Comparison of ENCODE assay signal across 21 mouse cellular contexts in the genomic region with DNA sequence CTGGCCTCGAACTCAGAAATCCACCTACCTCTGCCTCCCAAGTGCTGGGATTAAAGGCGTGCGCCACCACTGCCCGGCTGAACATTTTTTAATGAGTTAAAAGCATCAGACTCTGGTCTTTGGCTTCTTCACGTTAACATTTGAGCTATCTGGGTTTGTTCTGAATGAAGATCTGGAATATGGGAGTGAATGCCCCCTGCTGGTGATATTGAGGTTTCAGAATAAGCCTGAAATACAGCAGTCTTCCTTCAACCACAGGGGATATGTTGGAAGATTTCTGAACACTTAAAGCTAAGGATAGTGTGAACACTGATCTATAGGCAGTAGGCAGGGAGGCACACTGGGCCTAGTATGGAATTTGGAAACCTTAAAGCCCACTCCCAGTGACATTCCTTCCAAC. TPM values are rescaled to one million over a fixed set of nuclear protein-coding genes. Genes with fewer than 3 reads are reported as not detected.
DNase-seq lines count a peak whose midpoint lies in the region; ATAC-seq and TF ChIP-seq lines count a peak whose summit lies in the region.
"Had no signal": no experiment of that assay in that cellular context is flagged by ENCODE, and none has a peak within 500 bp of the region (broad histone marks: within the 10 kb centered on the region; RNA-seq: fewer than 3 reads in every experiment).

No protein-coding gene starts in this region.

- no peaks in the 10 kb centered on the region for H3K27me3 ChIP-seq in liver, postnatal 0 days (ENCODE audit: insufficient read depth, low read length)
- no peaks in the 10 kb centered on the region for H3K27me3 ChIP-seq in liver, embryonic 12.5 days (replicated peaks)
- H3K27me3 ChIP-seq in MEL (ENCODE audit: control insufficient read depth in 1 of 2, insufficient read depth in 2 of 2, low read length in 2 of 2), result no peaks in the 10 kb centered on the region
- H3K27me3 ChIP-seq: hindbrain, embryonic 13.5 days; liver, embryonic 15.5 days; megakaryocyte, embryonic 14.5 days; stomach, embryonic 15.5 days had no signal

- no peak for TF ChIP-seq RAD21 in MEL (IDR thresholded peaks at IDR 0.05; ENCODE audit: low read depth, low read length)

- no peak overlapping the region for H3K4me2 ChIP-seq in liver, postnatal 0 days (ENCODE audit: low read depth, low read length)
- no peak overlapping the region for H3K4me2 ChIP-seq in liver, embryonic 12.5 days
- H3K4me2 ChIP-seq: hindbrain, embryonic 13.5 days; liver, embryonic 15.5 days; stomach, embryonic 15.5 days had no signal

- no peak overlapping the region for H3K4me3 ChIP-seq in gastrocnemius, adult 2 months
- no peak overlapping the region for H3K4me3 ChIP-seq in liver, postnatal 0 days (ENCODE audit: low read depth, low read length)
- no peak overlapping the region for H3K4me3 ChIP-seq in liver, embryonic 12.5 days
- no peak overlapping the region for H3K4me3 ChIP-seq in MEL (ENCODE audit: control insufficient read depth in 1 of 2, insufficient read depth in 1 of 2, low read depth in 2 of 2, low read length in 2 of 2)
- H3K4me3 ChIP-seq: hindbrain, embryonic 13.5 days; liver, embryonic 15.5 days; megakaryocyte, embryonic 14.5 days; stomach, embryonic 15.5 days had no signal

- intact Hi-C loops in gastrocnemius, adult 2 months (cut with DNase I), result no loop called here

- WGBS in liver, postnatal 0 days (ENCODE audit: insufficient replicate concordance), result 67% methylated on average over 5 of the region's 5 CpGs
- 84% methylated on average over 5 of the region's 5 CpGs for WGBS in liver, embryonic 12.5 days (ENCODE audit: insufficient replicate concordance)

- no peak overlapping the region for H3K27ac ChIP-seq in gastrocnemius, adult 2 months
- H3K27ac ChIP-seq in liver, postnatal 0 days (ENCODE audit: low read depth), result no peak overlapping the region
- no peak overlapping the region for H3K27ac ChIP-seq in liver, embryonic 12.5 days
- H3K27ac ChIP-seq in MEL (ENCODE audit: control insufficient read depth, low read depth, low read length), result no peak overlapping the region
- H3K27ac ChIP-seq: hindbrain, embryonic 13.5 days; liver, embryonic 15.5 days; stomach, embryonic 15.5 days had no signal

- no peaks in the 10 kb centered on the region for H3K9me3 ChIP-seq in liver, postnatal 0 days (ENCODE audit: low read length)
- H3K9me3 ChIP-seq in liver, embryonic 12.5 days (replicated peaks), result no peaks in the 10 kb centered on the region
- no peaks in the 10 kb centered on the region for H3K9me3 ChIP-seq in MEL (replicated peaks; ENCODE audit: insufficient read depth, low read length)
- H3K9me3 ChIP-seq: hindbrain, embryonic 13.5 days; liver, embryonic 15.5 days; megakaryocyte, embryonic 14.5 days; stomach, embryonic 15.5 days had no signal

- no peak for TF ChIP-seq POLR2A in MEL (IDR thresholded peaks at IDR 0.05; ENCODE audit: control insufficient read depth in 1 of 2, insufficient read depth in 1 of 2, low read depth in 1 of 2, low read length in 2 of 2, poor library complexity in 1 of 2)

- peak; percentile 40 for TF ChIP-seq CTCF in gastrocnemius, adult 2 months (IDR thresholded peaks at IDR 0.05)
- TF ChIP-seq CTCF in liver, postnatal 0 days (IDR thresholded peaks at IDR 0.05; ENCODE audit: low read depth), result peak; percentile 47
- peak in 2 of 3 experiments; percentile 19 to 28; a peak in 3 of 6 replicates for TF ChIP-seq CTCF in MEL (IDR thresholded peaks at IDR 0.05 in 2 of 3, conservative IDR thresholded peaks at IDR 0.05 in 1 of 3; ENCODE audit: control insufficient read depth in 1 of 3, insufficient read depth in 1 of 3, low read depth in 2 of 3, low read length in 3 of 3, poor library complexity in 1 of 3, severe bottlenecking in 1 of 3)

- H3K79me2 ChIP-seq in MEL (ENCODE audit: control insufficient read depth, insufficient read depth, low read length, poor library complexity), result no peaks in the 10 kb centered on the region; the same call in 1 of the 2 replicates

- H3K9ac ChIP-seq in liver, postnatal 0 days (replicated peaks), result no peak overlapping the region
- no peak overlapping the region for H3K9ac ChIP-seq in liver, embryonic 12.5 days
- H3K9ac ChIP-seq in MEL (ENCODE audit: control insufficient read depth, low read depth, low read length, poor library complexity, severe bottlenecking), result no peak overlapping the region
- H3K9ac ChIP-seq: hindbrain, embryonic 13.5 days; liver, embryonic 15.5 days; stomach, embryonic 15.5 days had no signal

- peaks cover 12% of the 10 kb centered on the region for H3K36me3 ChIP-seq in liver, postnatal 0 days (replicated peaks; ENCODE audit: insufficient read depth, low read length)
- H3K36me3 ChIP-seq in liver, embryonic 12.5 days, result peaks cover 89% of the 10 kb centered on the region
- peaks cover 0 to 32% of the 10 kb centered on the region in 2 experiments; a peak in 3 of 4 replicates for H3K36me3 ChIP-seq in MEL (ENCODE audit: control insufficient read depth in 1 of 2, insufficient read depth in 2 of 2, low read length in 2 of 2)

- H3K4me1 ChIP-seq in liver, postnatal 0 days (ENCODE audit: insufficient read depth), result no peaks in the 10 kb centered on the region
- no peaks in the 10 kb centered on the region for H3K4me1 ChIP-seq in liver, embryonic 12.5 days
- no peaks in the 10 kb centered on the region for H3K4me1 ChIP-seq in MEL (ENCODE audit: control insufficient read depth in 1 of 2, insufficient read depth in 2 of 2, low read length in 2 of 2)
- H3K4me1 ChIP-seq: hindbrain, embryonic 13.5 days; liver, embryonic 15.5 days; stomach, embryonic 15.5 days had no signal

- no peak for TF ChIP-seq EP300 in liver, postnatal 0 days (IDR thresholded peaks at IDR 0.05; ENCODE audit: low read depth)
- TF ChIP-seq EP300 in MEL (IDR thresholded peaks at IDR 0.05; ENCODE audit: low read depth in 1 of 2, low read length in 2 of 2), result no peak

- no peak for DNase-seq in gastrocnemius, adult 2 months
- no peak for DNase-seq in gastrocnemius, adult 8-10 months (ENCODE audit: low spot score in 2 of 2)
- DNase-seq in liver, postnatal 0 days, result no peak
- DNase-seq in MEL (ENCODE audit: low read depth, low spot score), result no peak
- DNase-seq in frontal cortex, postnatal 25 days (ENCODE audit: low spot score in 2 of 2), result no peak
- no peak for DNase-seq in gastrocnemius, postnatal 25 days
- DNase-seq: cerebellum, adult 18-20 months; embryo, embryonic 11 days; kidney, adult 9 months had no signal

- ATAC-seq in liver, postnatal 0 days, result no peak
- ATAC-seq in liver, embryonic 12.5 days, result no peak
- ATAC-seq in megakaryocyte progenitor cell, adult 5-6 weeks (replicated peaks; ENCODE audit: poor library complexity), result peak; percentile 55; the same call in 1 of the 2 replicates
- ATAC-seq: forebrain, embryonic 14.5 days had no signal

TF ChIP-seq in MEL, 35 proteins besides CTCF, POLR2A, EP300 and RAD21 (continues in another document):
- TF ChIP-seq GABPA (IDR thresholded peaks at IDR 0.05; ENCODE audit: low read depth, low read length) (no peak), UBTF (IDR thresholded peaks at IDR 0.05; ENCODE audit: borderline replicate concordance, insufficient read depth, low read depth, low read length) (no peak), MAX (IDR thresholded peaks at IDR 0.05; ENCODE audit: low read length) (no peak)

RNA-seq across cellular contexts. Expression of gene Pgk1, which starts 12.0 kb away (rescaled TPM):
- 1,000 to 10,000 TPM in 1 of 2 experiments, 100 to 1,000 TPM in 1; 915 to 1,167 TPM for total RNA-seq in gastrocnemius, adult 2 months (2021)
- total RNA-seq in gastrocnemius, adult 8-10 months (2022), result 1,000 to 10,000 TPM in 2 of 4 experiments, 100 to 1,000 TPM in 2; 909 to 1,066 (median 1,006) TPM
- 192 and 201 TPM in 2 replicates for polyA plus RNA-seq in liver, postnatal 0 days (2015; fragmentation: Nextera tagmentation; extraction: Ambion mirVana)
- 271 and 290 TPM in 2 replicates for polyA plus RNA-seq in liver, embryonic 12.5 days (2016; fragmentation: Nextera tagmentation; extraction: Ambion mirVana)
- total RNA-seq in MEL (2012; rRNA removed), result 528 and 991 TPM in 2 replicates
- polyA plus RNA-seq in MEL (2012; ENCODE audit: insufficient read depth in 1 of 2, insufficient read length in 2 of 2, low read depth in 1 of 2, low replicate concordance in 2 of 2, missing spikeins in 1 of 2), result 100 to 1,000 TPM; 285 to 890 TPM
- total RNA-seq in megakaryocyte progenitor cell, adult 5-6 weeks (2015), result 406 and 427 TPM in 2 replicates
- 339 and 366 TPM in 2 replicates for total RNA-seq in megakaryocyte progenitor cell, adult 5-6 weeks (2017)
- 1,000 to 10,000 TPM; 1,203 to 1,320 TPM for total RNA-seq in gastrocnemius, postnatal 25 days (2021)

RNA-seq across cellular contexts. Expression of gene Taf9b, which starts 22.1 kb away (rescaled TPM):
- total RNA-seq in gastrocnemius, adult 2 months (2021), result 1 to 10 TPM; 8.2 to 8.4 TPM
- 10 to 100 TPM; 10.1 to 12.1 (median 10.8) TPM for total RNA-seq in gastrocnemius, adult 8-10 months (2022)
- 2.4 and 2.5 TPM in 2 replicates for polyA plus RNA-seq in liver, postnatal 0 days (2015; fragmentation: Nextera tagmentation; extraction: Ambion mirVana)
- polyA plus RNA-seq in liver, embryonic 12.5 days (2016; fragmentation: Nextera tagmentation; extraction: Ambion mirVana), result 7.8 and 8.8 TPM in 2 replicates
- 1.7 and 2.5 TPM in 2 replicates for total RNA-seq in MEL (2012; rRNA removed)
- 1 to 10 TPM in 1 of 2 experiments, not detected in 1; 1.9 TPM for polyA plus RNA-seq in MEL (2012; ENCODE audit: insufficient read depth in 1 of 2, insufficient read length in 2 of 2, low read depth in 1 of 2, low replicate concordance in 2 of 2, missing spikeins in 1 of 2)
- total RNA-seq in megakaryocyte progenitor cell, adult 5-6 weeks (2015), result 6.4 and 11.1 TPM in 2 replicates
- 1.0 and 4.1 TPM in 2 replicates for total RNA-seq in megakaryocyte progenitor cell, adult 5-6 weeks (2017)
- total RNA-seq in gastrocnemius, postnatal 25 days (2021), result 1 to 10 TPM; 4.4 to 5.4 TPM

RNA-seq across cellular contexts. Expression of gene Tlr13, which starts 55.9 kb away (rescaled TPM):
- total RNA-seq in gastrocnemius, adult 2 months (2021), result under 1 TPM; 0.11 to 0.15 TPM
- under 1 TPM in 3 of 4 experiments, not detected in 1; 0.07 to 0.32 (median 0.16) TPM for total RNA-seq in gastrocnemius, adult 8-10 months (2022)
- 1.2 and 1.5 TPM in 2 replicates for polyA plus RNA-seq in liver, postnatal 0 days (2015; fragmentation: Nextera tagmentation; extraction: Ambion mirVana)
- 0.38 and 0.56 TPM in 2 replicates for polyA plus RNA-seq in liver, embryonic 12.5 days (2016; fragmentation: Nextera tagmentation; extraction: Ambion mirVana)
- total RNA-seq in MEL (2012; rRNA removed), result not detected in 2 replicates
- not detected for polyA plus RNA-seq in MEL (2012; ENCODE audit: insufficient read depth in 1 of 2, insufficient read length in 2 of 2, low read depth in 1 of 2, low replicate concordance in 2 of 2, missing spikeins in 1 of 2)
- total RNA-seq in megakaryocyte progenitor cell, adult 5-6 weeks (2015), result 1.3 and 1.6 TPM in 2 replicates
- total RNA-seq in megakaryocyte progenitor cell, adult 5-6 weeks (2017), result 1.00 and 1.4 TPM in 2 replicates
- under 1 TPM; 0.21 to 0.31 TPM for total RNA-seq in gastrocnemius, postnatal 25 days (2021)
- polyA plus RNA-seq: C2C12 had no signal

RNA-seq across cellular contexts. Expression of gene Fnd3c2, which starts 56.3 kb away (rescaled TPM):
- total RNA-seq in gastrocnemius, adult 2 months (2021), result not detected
- not detected for total RNA-seq in gastrocnemius, adult 8-10 months (2022)
- polyA plus RNA-seq in liver, postnatal 0 days (2015; fragmentation: Nextera tagmentation; extraction: Ambion mirVana), result not detected in 2 replicates
- polyA plus RNA-seq in liver, embryonic 12.5 days (2016; fragmentation: Nextera tagmentation; extraction: Ambion mirVana), result not detected in 2 replicates
- total RNA-seq in MEL (2012; rRNA removed), result not detected in 2 replicates
- polyA plus RNA-seq in MEL (2012; ENCODE audit: insufficient read depth in 1 of 2, insufficient read length in 2 of 2, low read depth in 1 of 2, low replicate concordance in 2 of 2, missing spikeins in 1 of 2), result not detected
- not detected in 2 replicates for total RNA-seq in megakaryocyte progenitor cell, adult 5-6 weeks (2015)
- total RNA-seq in megakaryocyte progenitor cell, adult 5-6 weeks (2017), result not detected in 2 replicates
- under 1 TPM in 1 of 2 experiments, not detected in 1; 0.08 TPM for total RNA-seq in gastrocnemius, postnatal 25 days (2021)
- total RNA-seq: layer of hippocampus, adult 18-20 months; left cerebral cortex, postnatal 25 days had no signal
- polyA plus RNA-seq: C2C12; forebrain, embryonic 14.5 days; heart, embryonic 16.5 days; hindbrain, embryonic 13.5 days; liver, embryonic 15.5 days; stomach, embryonic 15.5 days; urinary bladder, adult 2 months had no signal
